Mouse (Mus musculus) mouse trophoblast stem cell (cell line): Measurements from ENCODE around the gene Ncf4.

Source experiments
- in situ Hi-C, 2 experiments: fragments of 300-500 bp; cut with MseI, MboI; formaldehyde crosslinking; loops; 2 replicates in 1 of 2; 3 replicates in 1 of 2; pipeline ENCODE4 v1.15.1; 2025

Gene Ncf4

DNA sequence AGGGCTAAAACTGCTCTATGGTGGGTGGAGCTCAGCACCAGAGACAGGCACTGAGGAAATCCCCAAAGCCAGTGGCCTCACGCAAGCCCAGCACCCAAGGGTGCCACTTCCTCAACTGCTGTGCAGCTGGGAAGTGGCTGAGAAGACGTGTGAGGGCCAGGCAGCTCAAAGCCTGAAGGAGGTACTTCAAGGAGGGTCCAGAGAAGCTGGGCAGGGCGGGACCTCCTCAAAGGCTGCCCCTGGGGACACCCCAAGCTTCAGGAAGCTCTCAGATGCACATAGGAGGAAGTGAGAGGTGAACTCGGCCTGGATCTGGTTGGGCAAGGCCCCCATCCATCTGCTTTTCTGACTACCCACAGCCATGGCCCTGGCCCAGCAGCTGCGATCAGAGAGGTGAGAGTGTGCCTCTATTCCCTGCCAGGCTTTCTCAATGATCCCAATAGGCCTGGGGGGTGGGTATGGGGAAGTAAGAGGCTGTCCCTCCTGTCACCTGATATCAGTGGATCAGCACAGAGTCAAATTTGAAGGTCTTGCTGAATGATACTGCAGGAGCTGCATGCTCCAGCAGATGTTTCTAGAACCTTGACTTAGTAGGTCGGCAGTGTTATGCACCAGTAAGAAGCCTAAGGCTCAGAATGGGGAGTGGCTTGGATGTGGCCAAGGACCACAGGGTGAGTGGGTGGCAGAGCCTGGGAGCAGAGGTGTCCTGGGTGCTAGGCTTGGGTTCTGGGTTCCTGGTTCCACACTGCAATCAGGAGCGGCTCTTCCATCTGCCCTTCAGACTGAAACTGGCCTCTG lies at the start of gene Ncf4:
Gene Ncf4 (plus strand): TSS at position 107 of the 798 bp plus-strand sequence.
- in situ Hi-C loops: loop anchor here in 1 of 2 experiments (5.0 kb wide), 1 partner anchor 63 kb away; no protein-coding TSS in a partner anchor

DNA sequence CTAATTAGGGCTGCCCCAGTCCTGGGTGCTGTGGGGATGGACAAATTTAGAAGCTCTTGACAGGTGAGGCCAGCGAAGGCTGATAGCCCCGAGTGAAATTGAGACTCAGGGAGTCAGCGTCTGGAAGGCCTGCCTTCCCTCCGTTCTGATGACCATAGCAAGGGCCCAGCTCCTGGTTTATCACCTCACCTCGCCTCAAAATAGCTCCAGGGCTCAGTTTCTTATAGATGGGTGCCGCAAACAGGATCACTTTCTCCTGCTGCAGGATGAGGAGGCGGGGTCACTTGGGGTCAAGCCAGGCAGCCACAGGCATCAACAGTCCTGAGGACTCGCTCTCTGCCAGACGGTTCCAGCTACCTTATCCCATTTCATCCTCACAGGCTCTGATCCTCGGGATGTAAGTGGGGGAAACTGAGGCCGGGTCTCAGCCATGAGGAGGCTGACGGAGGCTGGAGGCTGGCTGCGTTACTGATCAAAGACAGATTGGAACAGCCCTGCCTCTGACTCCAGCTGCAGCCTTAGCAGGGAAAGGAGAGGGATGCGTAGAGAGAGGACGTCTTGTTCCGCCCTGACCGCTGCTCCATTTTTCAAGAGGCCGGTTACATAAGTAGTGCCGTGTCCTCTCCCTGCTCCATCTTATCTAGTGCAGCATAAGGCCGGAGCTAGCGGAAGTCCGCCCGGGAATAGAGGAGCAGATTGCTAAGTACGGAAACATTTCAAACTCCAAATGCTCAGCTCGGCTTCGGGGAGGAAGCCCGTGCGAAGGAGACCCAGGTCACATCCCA lies 49.3 kb upstream of the Ncf4 start:
- in situ Hi-C loops: no loop called here

DNA sequence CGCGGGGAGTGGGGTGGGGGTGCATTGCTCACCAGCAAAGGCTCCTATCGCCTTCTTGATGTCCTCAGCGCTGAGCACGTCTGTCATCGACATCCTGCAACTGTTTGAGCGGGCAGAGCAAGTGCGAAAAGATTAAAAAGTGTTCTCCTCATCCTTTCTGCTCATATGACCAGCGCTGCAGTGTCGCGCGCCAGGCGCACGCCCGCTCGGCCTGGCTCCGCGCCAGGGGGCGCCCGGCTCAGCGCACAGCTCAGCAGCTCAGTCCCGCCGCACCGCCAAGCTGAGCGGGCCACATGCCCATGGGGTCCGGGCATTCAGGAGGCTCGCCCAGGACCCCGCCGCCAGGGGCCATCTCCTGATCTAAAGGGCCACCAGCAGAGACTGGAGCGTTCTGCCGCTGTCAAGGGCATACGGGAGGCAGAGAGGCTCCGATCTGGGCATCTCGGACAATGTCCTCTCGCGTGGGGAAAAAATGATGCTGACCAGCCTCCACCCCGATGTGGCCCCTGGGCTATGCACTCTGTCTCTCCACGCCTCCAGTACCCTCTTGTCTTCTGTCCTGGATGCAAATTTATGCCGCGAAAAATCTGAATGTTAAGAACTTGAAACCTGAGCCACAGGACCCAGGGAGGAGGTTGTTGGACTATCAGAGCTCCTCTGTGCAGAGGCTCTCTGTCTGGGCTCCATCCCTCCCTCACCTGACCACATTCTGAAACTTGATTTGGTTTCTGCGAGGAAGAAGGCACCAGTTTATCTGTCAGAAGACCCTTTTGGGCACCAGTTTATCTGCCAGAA lies 40.4 kb upstream of the Ncf4 start:
- in situ Hi-C loops: no loop called here

DNA sequence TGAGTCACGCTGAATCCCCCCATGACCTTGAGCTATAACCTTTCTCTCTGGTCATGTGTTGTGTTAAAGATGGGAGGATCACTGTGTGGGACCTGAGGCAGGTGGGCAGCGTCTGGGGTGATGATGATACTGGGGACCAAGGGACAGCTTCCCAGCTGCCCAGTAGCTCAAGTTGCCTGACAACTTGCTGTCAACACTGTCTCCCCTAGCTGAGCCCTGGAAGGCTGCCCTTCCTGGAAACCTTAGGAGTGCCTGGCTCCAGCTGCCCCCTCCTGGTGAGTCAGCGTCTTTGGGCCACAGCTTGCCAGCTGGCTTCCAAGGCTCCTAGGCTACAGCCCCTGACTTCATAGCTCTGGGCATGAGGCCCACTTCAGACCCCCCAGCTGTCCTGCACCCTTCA lies 39.4 kb upstream of the Ncf4 start:
- in situ Hi-C loops: no loop called here

DNA sequence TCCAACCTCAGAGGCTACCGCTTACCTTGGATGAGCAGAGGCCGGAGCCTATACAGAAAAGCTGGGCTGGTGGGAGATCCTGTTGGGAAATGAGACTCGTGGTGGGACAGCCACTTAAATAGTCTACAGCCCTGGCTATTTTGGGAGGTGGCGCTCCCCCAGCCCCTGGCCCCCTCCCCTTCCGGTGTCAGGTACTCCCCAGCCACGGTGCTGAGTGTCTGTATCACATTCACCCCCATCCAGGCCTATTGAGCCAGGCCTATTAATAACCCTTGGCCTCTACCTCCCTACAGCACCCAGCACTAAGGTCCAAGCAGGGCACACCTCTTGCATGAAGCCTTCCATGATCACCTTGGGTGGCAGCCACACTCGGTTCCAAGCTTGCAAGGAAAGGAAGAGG lies 38.3 kb upstream of the Ncf4 start, which contains the start of gene Pvalb:
Gene Pvalb (minus strand): TSS at position 89 of the 400 bp plus-strand sequence.
- in situ Hi-C loops: no loop called here

DNA sequence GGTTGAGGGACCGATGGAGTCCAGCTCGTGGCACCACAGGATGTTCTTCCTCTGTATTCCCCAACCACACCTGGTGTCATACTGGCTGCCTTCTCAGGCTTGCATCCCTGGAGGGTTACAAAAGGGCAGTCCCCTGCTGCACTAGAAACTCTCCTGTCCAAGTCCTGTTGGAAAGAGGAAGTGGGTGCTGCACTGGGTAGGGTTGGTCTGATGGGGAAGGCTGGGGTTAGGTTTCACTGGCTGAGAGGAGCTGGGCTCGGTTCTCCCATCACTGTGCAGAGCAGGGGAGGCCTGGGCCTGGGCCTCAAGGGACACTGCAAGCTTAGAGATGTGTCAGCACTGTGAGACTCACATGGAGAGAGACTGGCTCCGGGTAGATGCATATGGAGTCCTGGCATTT lies 34.4 kb upstream of the Ncf4 start:
- in situ Hi-C loops: no loop called here

DNA sequence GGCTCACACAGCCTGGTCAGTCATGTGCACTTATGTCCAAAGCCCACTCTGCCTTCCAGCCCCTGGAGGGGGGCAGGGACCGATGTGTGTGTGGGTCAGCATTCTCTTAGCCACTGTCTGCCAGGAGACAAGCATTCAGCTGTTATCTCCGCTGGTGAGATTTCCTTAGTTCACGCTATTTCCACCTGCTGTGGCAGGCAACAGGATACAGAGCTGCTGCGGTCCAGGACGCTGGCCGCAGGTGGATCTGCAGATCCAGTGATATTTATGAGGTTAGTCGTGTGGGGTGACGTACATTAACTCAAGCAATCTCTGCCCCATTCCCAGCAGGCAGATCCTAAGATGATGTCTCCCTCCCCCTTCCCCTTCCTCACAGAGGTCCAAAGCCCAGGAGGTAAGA lies 33.2 kb upstream of the Ncf4 start:
- in situ Hi-C loops: no loop called here

DNA sequence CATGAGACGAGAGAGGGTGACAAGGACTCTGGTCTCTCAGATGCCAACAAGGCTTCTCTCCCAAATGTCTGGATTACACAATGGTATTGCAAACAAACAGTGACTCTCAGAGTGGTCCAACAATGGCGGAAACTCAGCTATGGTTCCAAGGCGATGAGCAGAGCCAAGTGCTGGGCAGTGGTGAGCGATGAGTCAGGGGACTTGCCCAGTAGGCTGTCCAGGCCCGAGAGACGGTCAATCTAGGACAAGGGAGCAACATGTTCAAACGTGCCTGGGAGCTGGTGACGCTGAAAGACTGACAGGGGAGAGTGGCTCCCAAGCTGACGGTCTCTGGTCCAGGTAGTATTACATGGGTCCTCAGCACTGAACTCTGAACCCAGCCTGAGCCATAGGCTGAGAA lies 29.3 kb upstream of the Ncf4 start:
- in situ Hi-C loops: no loop called here

DNA sequence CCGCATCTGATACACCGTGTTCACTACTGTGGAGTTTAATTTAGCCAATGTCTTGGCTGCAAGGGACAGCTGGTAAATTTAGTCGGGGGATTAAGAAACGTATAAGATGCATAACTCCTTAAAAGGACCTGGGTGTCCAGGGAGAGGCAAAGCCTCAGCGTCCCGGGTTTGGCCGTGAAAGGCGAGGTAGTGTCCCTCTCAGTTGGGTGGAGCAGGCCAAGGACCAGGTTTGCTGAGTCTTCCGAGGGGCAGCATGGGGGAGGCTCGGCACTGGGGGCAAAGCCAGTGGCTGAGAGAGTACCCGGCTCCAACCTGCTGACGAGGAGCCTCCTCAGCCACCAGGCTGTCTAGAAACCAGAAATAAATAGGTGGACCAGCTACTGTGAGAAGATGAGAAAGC lies 16.8 kb upstream of the Ncf4 start:
- in situ Hi-C loops: no loop called here

DNA sequence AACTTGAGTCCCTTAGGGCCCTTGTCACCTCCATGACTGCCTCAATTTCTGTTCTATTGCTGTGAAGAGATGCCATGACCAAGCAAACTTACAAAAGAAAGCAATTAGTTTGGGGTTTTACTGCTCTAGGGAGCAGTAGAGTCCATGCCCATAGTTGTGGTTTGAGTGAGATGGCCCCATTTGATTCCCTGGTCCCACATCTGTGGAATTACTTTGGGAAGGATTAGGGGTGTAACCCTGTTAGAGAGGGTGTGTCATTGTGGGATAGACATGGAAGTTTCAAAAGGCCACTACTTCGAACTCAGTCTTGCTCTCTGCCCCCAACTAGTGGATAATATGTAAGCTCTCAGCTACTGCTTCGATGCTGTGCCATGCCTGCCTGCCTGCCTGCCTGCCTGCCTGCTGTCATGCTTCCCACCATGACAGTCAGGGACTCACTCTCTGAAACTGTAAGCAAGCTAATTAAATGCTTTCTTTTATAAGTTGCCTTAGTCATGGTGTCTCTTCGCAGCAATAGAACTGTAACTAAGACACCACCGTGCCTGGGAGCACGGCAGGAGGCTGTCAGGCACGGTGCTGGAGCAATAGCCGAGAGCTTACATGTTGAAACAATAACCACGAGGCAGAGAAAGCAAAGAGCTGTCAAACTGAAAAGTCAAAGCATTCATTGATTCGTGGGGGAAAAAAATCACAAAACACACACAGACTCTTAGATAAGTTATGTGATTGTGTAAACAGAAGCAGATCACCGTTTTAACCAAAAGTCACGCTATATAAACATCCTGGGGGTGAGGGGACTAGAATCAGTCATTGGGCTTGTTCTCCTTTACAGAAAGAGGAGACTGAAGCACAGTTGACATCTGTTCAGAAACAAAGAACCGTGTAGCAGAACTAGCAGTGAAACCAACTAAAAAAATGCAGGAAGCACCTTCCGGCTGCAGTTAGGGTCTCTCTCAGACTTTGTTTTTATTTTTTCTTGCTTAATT lies 13.0 kb upstream of the Ncf4 start:
- in situ Hi-C loops: no loop called here

DNA sequence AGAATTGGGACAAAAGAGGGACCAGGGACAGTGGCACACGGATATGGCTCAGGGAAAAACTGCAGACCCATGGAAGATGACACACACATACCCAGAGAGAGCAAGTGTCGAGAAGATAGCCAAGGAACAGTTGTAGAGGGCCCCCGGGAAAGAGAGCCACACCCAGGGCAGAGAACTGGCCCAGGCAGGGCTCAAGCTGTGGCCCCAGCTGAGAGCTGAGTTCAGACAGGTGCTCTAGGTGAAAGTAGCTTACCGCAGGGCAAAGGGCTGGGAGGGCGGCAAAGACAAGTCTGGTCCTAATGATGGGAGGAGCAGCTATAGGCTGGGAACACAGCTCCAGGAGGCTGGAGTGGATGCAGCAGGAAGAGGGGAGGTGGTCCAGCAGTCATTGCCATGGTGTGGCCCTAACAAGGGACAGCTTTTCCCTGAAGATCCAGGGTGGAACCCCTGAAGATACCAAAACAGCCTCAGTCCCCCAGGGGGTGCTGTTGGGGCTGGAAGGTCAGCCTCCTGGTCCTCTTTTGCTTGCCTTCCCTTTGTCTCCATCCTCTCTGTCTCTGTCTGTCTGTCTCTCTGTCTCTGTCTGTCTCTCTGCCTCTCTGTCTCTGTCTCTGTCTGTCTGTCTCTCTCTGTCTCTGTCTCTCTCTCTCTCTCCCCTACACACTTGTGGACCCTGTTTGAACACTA lies 9.6 kb upstream of the Ncf4 start:
- in situ Hi-C loops: no loop called here

DNA sequence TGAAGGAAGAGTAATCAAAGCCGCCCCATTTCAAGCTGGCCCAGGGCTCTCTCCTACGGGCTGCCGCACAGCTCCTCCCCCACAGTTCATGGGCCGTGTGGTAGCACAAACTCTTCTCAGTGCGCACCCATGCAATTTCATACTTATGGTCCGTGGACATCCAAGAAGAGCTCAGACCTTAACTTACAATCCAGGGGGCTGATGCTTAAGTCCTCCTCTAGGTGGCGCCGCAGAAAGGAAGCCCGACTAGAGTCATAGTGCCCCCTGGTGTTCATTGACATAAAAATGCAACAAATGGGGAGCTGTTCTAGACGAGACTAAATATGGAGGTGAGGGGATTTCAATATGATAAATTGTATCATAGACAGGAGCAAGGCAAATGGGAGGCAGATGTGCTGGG lies 5.1 kb upstream of the Ncf4 start:
- in situ Hi-C loops: no loop called here

DNA sequence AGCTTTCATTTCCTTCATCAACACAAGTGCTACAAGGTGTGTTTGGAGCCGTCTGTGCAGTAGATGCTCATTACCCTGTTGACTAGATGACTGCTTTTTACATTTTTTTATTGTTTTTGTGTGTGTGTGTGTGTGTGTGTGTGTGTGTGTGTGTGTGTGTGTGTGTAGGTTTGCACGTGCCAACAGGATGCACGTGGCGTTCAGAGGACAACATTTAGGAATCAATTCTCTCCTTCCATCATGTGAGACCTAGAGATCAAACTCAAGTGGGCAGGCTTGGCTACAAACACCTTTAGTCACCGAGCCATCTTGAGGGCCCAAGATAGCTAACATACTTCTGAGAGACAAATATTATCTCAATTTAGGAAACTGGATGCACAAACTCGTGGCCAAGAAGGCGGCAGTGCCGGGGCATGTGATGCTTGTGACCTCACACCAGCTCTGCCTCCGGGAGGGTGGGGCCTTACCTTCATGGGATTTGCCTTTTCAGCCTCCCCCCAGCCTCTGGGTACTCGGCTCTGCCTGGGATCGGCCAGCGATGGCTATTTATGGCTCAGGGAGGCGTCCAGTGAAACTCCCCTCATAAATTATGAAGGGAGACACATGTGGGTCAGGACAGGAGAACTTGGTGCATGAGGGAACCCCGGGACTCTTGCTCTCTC lies 4.5 kb upstream of the Ncf4 start:
- in situ Hi-C loops: no loop called here

DNA sequence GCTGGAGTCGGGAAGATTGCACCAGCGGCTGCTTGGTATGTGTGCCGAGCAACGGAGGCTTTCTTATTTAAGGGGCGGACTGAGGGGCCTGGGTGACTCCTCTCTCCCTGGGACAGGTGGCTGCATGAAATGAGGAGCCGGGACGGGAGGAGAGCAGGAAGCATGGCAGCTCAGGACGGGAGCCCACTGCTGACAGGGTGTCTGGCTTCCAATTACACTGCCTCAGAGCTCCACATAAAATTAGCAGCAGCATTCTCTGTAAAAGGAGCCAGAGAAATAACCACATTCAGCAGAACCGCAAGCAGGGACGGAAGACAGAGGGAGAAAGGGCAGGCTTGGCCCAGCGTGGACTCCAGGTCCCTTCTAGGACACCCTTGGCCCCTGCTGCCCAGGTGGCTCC lies 3.3 kb upstream of the Ncf4 start:
- in situ Hi-C loops: no loop called here

DNA sequence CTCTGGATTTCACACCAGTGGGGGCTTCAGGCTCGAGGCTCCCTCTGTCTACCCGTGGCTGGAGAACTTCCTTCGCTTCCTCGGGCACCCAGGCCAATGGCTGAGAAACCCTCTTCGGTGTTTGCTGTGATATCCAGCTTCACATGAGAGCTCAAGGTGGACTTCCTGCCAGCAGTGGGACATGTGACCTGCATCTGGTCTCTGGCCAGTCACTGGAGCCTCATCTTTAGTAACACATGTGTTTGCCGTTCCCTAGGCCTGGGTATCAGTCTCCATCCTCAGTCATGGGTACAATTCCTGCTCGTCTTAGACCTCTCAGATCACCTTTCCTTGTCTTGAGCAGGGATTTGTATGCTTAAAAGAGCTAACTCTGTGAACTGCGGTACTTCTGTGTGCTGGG lies 1.5 kb upstream of the Ncf4 start:
- in situ Hi-C loops: no loop called here

DNA sequence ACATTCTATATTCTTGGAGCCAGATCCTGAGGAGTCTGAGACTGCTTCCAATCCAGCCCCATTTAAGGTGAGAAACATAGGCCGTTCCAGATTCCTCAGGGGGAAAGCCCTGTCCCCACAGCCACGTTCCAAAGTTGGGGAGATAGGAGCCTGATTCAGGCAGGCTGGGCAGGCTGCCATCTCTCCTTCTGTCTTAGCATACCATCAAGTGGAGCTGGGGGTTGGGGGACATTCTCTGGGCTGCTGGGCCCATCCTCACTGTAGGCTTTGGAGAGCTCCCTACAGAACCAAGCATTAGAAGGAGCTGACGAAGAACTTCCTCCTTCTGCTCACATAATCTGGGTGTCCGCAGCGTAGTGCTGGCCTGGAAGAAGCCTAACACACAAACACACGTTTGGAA lies 827 bp upstream of the Ncf4 start:
- in situ Hi-C loops: no loop called here

DNA sequence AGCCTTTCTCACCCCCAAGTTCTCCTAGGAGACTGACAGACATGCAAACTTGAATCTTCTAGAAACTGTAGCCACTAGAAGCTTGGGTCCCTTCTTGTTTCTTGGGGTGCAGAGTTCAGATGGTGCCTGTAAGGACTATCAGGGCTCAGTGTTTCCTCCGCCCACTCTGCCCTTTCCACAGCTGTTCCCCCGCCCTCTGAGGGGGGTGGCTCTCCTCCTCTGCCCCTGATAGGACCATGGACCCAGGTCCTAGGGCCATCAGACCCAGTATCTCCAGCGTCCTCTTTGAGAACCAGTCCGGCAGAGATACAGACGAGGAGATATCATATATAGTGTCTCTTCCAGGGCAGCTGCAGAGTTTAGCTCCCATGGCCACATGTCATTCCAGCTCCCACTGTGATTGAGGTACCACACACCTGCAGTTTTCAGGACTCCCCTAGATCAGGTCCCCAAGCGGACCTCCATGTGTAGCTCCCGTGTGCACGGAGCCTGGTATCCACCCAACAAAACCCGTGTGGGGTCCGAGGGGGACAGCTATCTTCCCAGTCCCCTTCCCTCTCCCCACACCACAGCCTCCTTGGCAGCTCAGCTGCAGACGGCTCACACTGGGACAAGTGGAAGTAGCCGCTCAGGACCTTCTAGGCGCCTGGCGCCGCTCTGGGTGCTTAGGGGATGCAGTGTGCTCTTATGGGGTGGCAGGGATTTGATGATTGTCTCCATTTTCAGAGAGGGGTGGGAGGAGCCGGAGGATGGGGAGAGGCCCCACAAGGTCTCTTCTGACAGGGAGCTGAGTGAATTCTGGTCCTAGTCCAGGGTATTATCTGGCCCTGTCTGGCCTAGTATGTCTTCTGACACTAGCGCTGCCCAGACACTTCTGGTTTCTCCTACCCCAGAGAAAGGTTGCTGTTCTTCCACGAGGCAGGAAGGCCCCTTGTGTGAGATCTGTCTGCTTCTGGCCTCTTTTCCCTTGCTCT lies 1.8 kb downstream of the Ncf4 start:
- in situ Hi-C loops: loop anchor here in 1 of 2 experiments (5.0 kb wide), 1 partner anchor 64 kb away; no protein-coding TSS in a partner anchor

DNA sequence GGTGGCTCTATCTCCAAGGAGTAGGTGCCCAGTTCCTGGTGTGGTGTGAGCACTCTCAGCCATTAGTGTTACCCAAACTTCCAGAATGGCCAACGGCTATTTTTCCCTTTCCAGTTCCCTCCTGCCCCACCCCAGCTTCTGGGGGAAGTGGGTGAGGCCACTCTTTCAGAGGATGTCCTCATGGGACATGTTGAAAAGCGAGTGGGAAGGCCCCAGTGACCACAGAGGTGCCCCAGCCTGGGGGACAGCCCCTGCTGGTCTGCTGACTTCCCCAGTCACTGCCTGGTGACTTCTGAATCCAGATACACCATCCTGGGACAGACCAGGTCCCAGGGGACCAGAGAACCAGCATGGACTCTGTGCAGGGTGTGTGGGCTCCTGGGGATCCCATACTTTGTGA lies 3.1 kb downstream of the Ncf4 start:
- in situ Hi-C loops: loop anchor here in 1 of 2 experiments (5.0 kb wide), 1 partner anchor 65 kb away; no protein-coding TSS in a partner anchor
